In genomic region chr9:34954212-34954611, GRCm38 (mm10) we compare ENCODE assay signal across 8 mouse cellular contexts.
A peak's percentile ranks its signal among the peaks of the same experiment; 100 is the strongest.
DNase-seq lines count a peak whose midpoint lies in the region; ATAC-seq lines count a peak whose summit lies in the region.

No protein-coding gene starts in this region.

- no peak for ATAC-seq in megakaryocyte, adult 5-6 weeks (ENCODE audit: poor library complexity, severe bottlenecking)

- peak; percentile 21 to 36 for DNase-seq in adrenal gland, postnatal 36 days
- DNase-seq in adrenal gland, adult 8-10 months: no peak
- peak; percentile 26 to 46 for DNase-seq in layer of hippocampus, adult 8-10 months (ENCODE audit: low spot score in 2 of 2)
- no peak for DNase-seq in layer of hippocampus, postnatal 14 days (ENCODE audit: low spot score in 2 of 2)
- DNase-seq in c-Kit-positive CD71-negative TER-119-negative erythroid progenitor cells, embryonic 14.5 days (ENCODE audit: low read depth): peak; percentile 13
- peak; percentile 21 for DNase-seq in layer of hippocampus, adult 9-10 months (ENCODE audit: low spot score)
- DNase-seq in right cerebral cortex, postnatal 10 days (ENCODE audit: low spot score in 2 of 2): peak; percentile 64 to 69

Comparison
In these comparisons a context has a peak if more than half of its experiments do, and no peak if none do; other contexts are left out.
1. DNase-seq: peak in adrenal gland, postnatal 36 days (2 of 2), layer of hippocampus, adult 8-10 months (2 of 2), c-Kit-positive CD71-negative TER-119-negative erythroid progenitor cells, embryonic 14.5 days (single experiment), layer of hippocampus, adult 9-10 months (single experiment) and right cerebral cortex, postnatal 10 days (2 of 2); none in adrenal gland, adult 8-10 months (single experiment) and layer of hippocampus, postnatal 14 days (0 of 2).